Mouse (Mus musculus) ovary, postnatal 10 days (tissue): Measurements from ENCODE around the gene Sptb.

ENCODE experiments used
- DNase-seq: peaks from one replicate; pipeline ENCODE4 v3.0.0; 2022; ENCODE audit warnings: low spot score

The Sptb gene

DNA sequence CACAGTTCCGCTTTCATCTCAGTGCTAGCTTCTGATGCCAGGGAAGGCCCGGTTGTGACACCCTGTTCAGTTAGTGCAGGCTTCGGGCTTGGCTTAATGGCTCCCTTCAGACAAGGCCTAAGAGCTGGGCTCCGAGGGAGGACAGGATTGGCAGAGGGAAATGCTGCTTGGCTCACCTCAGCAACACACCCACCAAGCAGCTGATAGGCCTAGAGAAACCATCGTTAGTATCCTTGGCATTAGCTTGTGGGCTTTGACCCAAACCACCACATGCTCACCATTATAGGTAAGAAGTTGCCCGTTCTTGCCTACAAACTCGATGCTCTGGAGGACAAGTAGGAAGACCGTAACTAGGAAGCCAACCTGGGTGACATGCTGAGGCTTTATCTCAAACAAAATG is 38.3 kb downstream of the Sptb start:
- DNase-seq, result no peak

DNA sequence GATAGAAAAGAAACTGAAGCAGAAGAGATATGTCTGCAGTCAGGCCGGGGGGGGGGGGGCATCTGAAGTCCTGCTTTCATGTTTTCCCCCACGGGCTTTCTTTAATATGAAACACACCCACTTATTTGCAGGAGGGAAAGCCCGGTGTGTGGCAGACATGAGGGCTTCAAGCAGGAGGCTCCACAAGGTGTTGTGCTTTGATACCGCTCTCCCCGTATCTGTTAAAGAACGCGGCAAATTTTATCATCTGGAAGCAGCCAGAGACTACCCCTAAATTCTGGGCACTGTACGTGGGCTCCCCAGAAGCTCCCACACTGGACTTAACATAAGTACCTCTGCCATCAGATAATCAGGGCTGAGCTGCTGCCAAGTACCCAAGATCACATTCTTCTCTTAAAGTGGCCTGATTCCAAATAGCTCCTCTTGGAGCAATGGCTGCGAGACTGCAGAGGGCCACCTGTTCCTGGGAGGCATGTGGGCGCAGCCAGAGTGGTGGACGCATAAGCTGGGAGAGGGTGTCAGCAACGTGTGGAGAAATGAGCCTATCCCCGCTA is 39.7 kb downstream of the Sptb start:
- DNase-seq, result no peak

- no peak for DNase-seq
Observed at GRCm38 (mm10) chr12:76669956-76670530, 40.3 kb downstream of the Sptb start.

- no peak for DNase-seq
Observed at GRCm38 (mm10) chr12:76668654-76669419, 41.5 kb downstream of the Sptb start.

DNA sequence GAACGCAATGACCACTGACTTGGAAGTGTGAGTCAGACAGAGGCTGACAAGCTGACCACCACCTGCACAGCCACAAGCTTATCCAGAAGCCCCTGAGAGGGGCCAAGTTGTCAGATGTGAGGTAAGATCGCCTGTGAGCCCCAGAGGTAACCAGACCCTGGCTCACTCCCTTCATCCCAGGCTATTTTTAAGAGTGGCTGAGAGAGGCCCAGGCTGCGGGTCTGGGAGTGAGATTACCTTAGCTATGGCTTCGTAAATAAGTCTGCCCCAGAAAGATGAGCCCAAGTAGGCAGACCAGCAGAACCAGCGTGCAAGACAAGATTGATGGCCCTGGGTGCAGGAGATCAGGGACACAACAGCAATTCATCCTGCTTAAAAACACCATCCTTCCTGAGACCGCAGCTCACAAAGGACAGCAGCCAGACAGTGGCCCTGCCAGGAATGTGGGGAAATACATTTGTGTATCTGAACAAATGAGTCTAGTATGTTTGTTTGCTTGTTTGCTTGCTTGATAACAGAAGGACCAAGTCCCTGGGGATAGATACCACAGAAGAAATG is 58.5 kb downstream of the Sptb start:
- DNase-seq, result no peak

- DNase-seq, result peak; percentile 21
Observed at GRCm38 (mm10) chr12:76649708-76650687, 60.3 kb downstream of the Sptb start.

- DNase-seq, result no peak
Observed at GRCm38 (mm10) chr12:76645222-76646110, 64.9 kb downstream of the Sptb start.

GRCm38 (mm10) chr12:76643679-76644078 is 66.7 kb downstream of the Sptb start:
- DNase-seq, result no peak

- DNase-seq, result no peak
Observed at GRCm38 (mm10) chr12:76642616-76643015, 67.7 kb downstream of the Sptb start.

GRCm38 (mm10) chr12:76640620-76641019 is 69.7 kb downstream of the Sptb start:
- DNase-seq, result no peak

DNA sequence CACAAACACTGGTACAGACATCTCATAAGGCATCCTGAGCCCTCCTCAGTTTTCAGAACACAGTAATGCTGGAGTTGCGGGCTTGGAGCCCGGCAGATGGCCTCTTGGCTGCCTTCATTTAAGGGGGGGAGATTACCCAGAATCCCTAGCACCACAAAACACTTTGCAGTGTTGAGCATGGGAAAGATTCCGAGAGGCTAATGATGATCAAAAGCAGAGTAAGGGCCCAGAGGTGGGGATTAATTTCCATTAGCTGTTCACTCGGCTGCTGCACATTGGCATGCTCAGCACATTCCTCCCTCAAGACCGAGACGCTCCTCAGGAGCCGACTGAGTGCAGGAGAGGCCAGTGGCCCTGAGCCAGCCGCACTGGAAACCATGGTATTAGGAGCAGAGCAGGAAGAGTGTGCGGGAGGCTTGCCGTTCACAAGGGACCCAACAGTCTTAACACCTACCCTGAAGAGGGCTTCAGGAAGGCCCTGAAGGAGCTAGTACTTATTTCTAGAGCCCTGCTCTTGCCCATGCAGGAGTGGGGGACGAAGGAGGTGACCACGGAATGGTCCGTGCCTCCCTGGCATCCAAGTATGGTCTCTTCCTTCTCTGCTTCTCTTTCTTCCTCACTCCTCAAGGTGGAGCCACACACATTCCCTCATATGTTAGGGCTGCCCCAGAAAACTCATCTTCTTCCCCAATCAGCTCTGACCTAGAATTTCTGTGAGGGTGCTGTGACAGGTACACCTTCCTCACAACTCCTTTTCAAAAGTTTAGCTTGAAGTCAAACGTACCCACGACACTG is 75.3 kb downstream of the Sptb start:
- peak; percentile 24 for DNase-seq

GRCm38 (mm10) chr12:76623374-76623773 is 87.0 kb downstream of the Sptb start:
- no peak for DNase-seq

- DNase-seq, result no peak
Observed at GRCm38 (mm10) chr12:76619847-76620246, 90.5 kb downstream of the Sptb start.

GRCm38 (mm10) chr12:76618175-76618574 is 92.2 kb downstream of the Sptb start:
- DNase-seq, result no peak

DNA sequence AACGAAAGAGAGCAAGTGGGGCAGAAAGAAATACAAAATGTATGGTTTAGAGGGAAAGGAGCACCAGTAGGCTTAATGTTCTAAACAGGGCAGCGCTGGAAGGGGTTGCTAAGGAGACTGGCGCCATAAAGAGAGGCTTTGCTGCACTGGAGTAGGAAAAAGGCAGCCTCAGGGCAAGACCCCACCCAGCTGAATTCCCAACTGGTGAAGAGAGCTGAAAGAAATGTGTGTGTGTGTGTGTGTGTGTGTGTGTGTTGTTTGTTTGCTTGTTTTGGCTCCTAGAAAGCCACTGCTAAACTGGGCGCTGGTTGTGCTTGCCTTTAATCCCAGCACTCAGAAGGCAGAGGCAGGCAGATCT is 94.8 kb downstream of the Sptb start:
- no peak for DNase-seq

- DNase-seq, result no peak
Observed at GRCm38 (mm10) chr12:76614868-76615579, 95.3 kb downstream of the Sptb start.

- DNase-seq, result no peak
Observed at GRCm38 (mm10) chr12:76612621-76613020, 97.7 kb downstream of the Sptb start.

DNA sequence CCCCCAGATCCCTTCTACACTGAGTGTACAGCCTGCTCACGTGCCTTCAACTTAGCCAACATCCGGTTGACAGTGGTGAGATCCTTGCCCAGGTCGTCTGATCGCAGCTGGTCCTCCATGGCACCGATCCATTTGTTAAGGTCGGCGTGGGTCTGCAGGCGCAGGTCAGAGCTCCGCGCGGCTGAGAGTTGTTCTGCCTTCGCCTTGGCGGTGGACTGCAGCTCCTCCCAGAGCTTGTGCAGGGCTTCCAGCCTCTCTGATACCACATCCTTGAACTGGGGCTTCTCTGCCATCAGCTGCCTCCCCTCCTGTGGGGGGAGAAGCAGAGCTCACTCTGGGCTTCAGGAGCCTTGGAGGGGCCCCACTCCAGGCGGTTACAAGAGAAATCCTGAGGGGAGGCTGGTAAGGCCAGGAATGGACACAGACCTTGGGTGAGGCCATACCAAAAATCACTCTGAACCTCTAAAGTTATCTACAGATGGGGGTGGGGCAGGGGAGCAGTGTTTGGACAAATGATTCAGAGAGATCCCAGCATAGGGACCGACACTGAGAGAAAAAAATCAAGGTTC is 101.3 kb downstream of the Sptb start:
- DNase-seq, result no peak

DNA sequence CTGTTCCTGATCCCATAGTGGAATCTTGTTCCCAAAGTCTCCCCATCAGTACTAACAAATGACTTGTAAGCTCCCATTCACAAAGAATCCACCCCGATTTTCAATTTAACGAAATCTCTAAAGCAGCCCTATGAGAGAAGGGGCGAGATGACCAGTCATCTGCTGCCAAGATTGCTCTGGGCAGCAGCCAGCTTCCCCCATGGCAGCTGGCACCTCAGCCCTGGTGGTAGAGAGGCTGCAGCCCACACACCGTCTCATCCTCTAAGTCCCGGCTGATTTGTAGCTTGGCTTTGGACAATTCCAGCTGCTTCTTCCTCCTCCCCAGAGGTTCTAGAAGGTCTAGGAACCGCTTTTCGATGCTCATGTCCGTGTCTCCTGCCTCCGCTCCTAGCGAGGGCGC is 102.1 kb downstream of the Sptb start:
- DNase-seq, result no peak
